Mouse (Mus musculus) C2C12 (cell line): ENCODE data around the gene Mcub.

ENCODE experiments used
- CEBPB ChIP-seq: IDR thresholded peaks from one replicate; pipeline ENCODE4 v1.6.1; 2011; ENCODE audit warnings: low read depth, mild to moderate bottlenecking, control low read depth, moderate library complexity
- CTCF ChIP-seq: IDR thresholded peaks from one replicate; pipeline ENCODE4 v1.5.1; 2011; ENCODE audit not compliant: control insufficient read depth, insufficient read depth, insufficient read length

GRCm38 (mm10) chr3:129886430-129886829 is 83.6 kb downstream of the Mcub start:
- no peak for TF ChIP-seq CTCF
- no peak for TF ChIP-seq CEBPB
